Mouse (Mus musculus) neutrophil, adult 5-6 weeks (primary cell): ENCODE measurements around the gene Olfr536. TPM values are rescaled to one million over a fixed set of nuclear protein-coding genes. Genes with fewer than 3 reads are reported as not detected.
"Not testable (repeated sequence)": the region's sequence is repeated elsewhere in the genome, so short reads cannot be mapped to it uniquely, and the experiment has no call there.

Source experiments
- ATAC-seq: fragments of 151-379, 151-347 bp; 2 replicates; pipeline ENCODE4 v1.8.0; 2017; ENCODE audit warnings: mild to moderate bottlenecking, moderate TSS enrichment; ENCODE audit not compliant: insufficient number of reproducible peaks, poor library complexity, low FRiP score, severe bottlenecking; ENCODE audit errors: extremely low read depth
- total RNA-seq: library from RNA; stranded (forward); fragments of 200-1000 nt; gene quantifications from 2 replicates; pipeline ENCODE4 v1.2.3, GENCODE M21; 2017

Olfr536 gene
- total RNA-seq, result not detected in 2 replicates

GRCm38 (mm10) chr7:140507346-140508021 is at the start of gene Olfr536:
TSS of gene Olfr536 (minus strand) at chr7:140507396.
- ATAC-seq, result not testable (repeated sequence)

GRCm38 (mm10) chr7:140539746-140540145 is 32.5 kb upstream of the Olfr536 start:
- ATAC-seq, result no peak

GRCm38 (mm10) chr7:140494702-140495101 is 12.5 kb downstream of the Olfr536 start:
- ATAC-seq, result no peak

- no peak for ATAC-seq
Measured at GRCm38 (mm10) chr7:140494231-140494630, 13.0 kb downstream of the Olfr536 start.

GRCm38 (mm10) chr7:140488981-140489380 is 18.2 kb downstream of the Olfr536 start:
- no peak for ATAC-seq

- ATAC-seq, result no peak
Measured at GRCm38 (mm10) chr7:140483916-140484315, 23.3 kb downstream of the Olfr536 start, which contains the start of gene Olfr535. TSS of gene Olfr535 (plus strand) at chr7:140484216.

- ATAC-seq, result no peak
Measured at GRCm38 (mm10) chr7:140478733-140479132, 28.5 kb downstream of the Olfr536 start.

- ATAC-seq, result no peak
Measured at GRCm38 (mm10) chr7:140477886-140478285, 29.3 kb downstream of the Olfr536 start.

GRCm38 (mm10) chr7:140463070-140463469 is 44.1 kb downstream of the Olfr536 start, which contains the start of gene Olfr533:
TSS of gene Olfr533 (plus strand) at chr7:140463370.
- ATAC-seq, result not testable (repeated sequence)

Other genes with a start within 250 kb of the Olfr536 start
- gene Olfr525, start 186.5 kb downstream of the Olfr536 start, total RNA-seq, result not detected in 2 replicates
- gene Olfr527, start 173.4 kb downstream of the Olfr536 start, total RNA-seq, result 0.37 TPM in 1 of 2 replicates, not detected in the other
- not detected in 2 replicates for gene Olfr60, start 145.7 kb downstream of the Olfr536 start, total RNA-seq
- not detected in 2 replicates for gene Olfr530, start 131.1 kb downstream of the Olfr536 start, total RNA-seq
- gene Olfr531, start 104.5 kb downstream of the Olfr536 start, total RNA-seq, result not detected in 2 replicates
- not detected in 2 replicates for gene Olfr532, start 85.8 kb downstream of the Olfr536 start, total RNA-seq
- not detected in 2 replicates for gene Olfr533, start 44.0 kb downstream of the Olfr536 start, total RNA-seq
- gene Olfr535, start 23.2 kb downstream of the Olfr536 start, total RNA-seq, result not detected in 2 replicates
- not detected in 2 replicates for gene Olfr538, start 60.5 kb upstream of the Olfr536 start, total RNA-seq
- 0.35 TPM in 1 of 2 replicates, not detected in the other for gene Olfr46, start 93.9 kb upstream of the Olfr536 start, total RNA-seq
- gene Olfr61, start 121.6 kb upstream of the Olfr536 start, total RNA-seq, result not detected in 2 replicates
- gene Olfr53, start 139.1 kb upstream of the Olfr536 start, total RNA-seq, result not detected in 2 replicates
- under 0.01 TPM in 1 of 2 replicates, not detected in the other for gene Olfr539, start 152.5 kb upstream of the Olfr536 start, total RNA-seq
- gene Olfr45, start 174.6 kb upstream of the Olfr536 start, total RNA-seq, result not detected in 2 replicates
- not detected in 2 replicates for gene Olfr541, start 189.9 kb upstream of the Olfr536 start, total RNA-seq